Mouse (Mus musculus) liver, adult (tissue): ENCODE data around the gene Fam172a.

ENCODE experiments used
- GATA4 ChIP-seq: IDR thresholded peaks from 2 replicates; pipeline ENCODE4 v1.6.1; 2014; ENCODE audit warnings: mild to moderate bottlenecking, low read length; ENCODE audit not compliant: insufficient replicate concordance

The Fam172a gene

GRCm38 (mm10) chr13:78196236-78196796, 494.5 kb downstream of the Fam172a start:
- TF ChIP-seq GATA4 = no peak

DNA sequence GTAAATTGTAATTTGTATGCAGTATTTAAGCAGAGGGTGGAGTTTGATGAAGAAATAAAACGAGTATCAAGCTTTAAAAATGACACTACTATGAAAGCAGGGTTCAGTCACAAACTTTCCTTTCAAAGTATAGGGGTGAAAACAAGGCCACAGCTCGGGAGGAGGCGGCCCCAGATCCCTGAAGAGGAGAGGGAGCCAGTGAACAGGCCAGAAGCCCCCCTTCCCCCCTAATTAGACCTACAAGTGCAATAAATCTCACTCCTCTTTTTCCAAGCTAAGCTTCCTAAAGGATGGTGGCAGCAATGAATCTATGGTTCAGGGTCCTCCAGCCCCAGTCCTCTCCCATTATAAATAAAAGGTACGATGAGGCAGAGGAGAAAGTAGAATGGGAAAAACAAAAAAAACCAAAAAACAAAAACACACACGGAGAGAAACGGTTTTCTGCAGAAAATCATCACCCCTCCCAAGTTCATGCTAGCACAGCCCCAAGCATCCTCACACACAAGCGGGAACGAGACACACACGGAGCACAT, 495.5 kb downstream of the Fam172a start:
- TF ChIP-seq GATA4 = no peak

- no peak for TF ChIP-seq GATA4
These were observed 496.1 kb downstream of the Fam172a start for GRCm38 (mm10) chr13:78197819-78198390.

GRCm38 (mm10) chr13:78198391-78198870, 496.6 kb downstream of the Fam172a start:
- TF ChIP-seq GATA4 = no peak

- no peak for TF ChIP-seq GATA4
These were observed 497.2 kb downstream of the Fam172a start for GRCm38 (mm10) chr13:78198871-78199641.

DNA sequence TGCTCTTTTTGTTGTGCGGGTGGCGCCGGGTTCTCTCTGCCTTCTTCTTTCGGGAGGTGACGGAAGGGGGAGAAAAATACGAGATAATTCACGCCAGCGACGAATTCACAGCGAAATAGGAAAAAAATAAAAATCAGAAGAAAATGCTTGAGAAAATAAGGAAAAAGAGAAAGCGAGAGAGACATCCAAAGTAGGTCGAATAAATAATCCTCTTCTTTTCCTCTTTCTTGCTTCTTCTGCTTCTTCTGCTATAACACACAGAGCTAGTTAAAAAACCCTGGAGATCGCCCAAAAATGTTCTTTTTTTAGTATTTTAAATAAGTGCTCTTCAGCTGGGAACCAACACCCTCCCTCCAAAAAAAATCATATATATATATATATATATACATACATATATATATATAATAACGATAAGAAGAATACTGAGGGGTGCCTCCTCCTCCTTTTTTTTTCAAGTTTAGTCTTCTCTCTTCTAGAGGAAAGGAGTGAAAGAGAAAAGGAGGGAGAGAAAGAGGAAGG, 497.9 kb downstream of the Fam172a start, which contains the start of gene Nr2f1:
Gene Nr2f1 (minus strand): TSS at position 116 of the 519 bp plus-strand sequence.
- no peak for TF ChIP-seq GATA4

DNA sequence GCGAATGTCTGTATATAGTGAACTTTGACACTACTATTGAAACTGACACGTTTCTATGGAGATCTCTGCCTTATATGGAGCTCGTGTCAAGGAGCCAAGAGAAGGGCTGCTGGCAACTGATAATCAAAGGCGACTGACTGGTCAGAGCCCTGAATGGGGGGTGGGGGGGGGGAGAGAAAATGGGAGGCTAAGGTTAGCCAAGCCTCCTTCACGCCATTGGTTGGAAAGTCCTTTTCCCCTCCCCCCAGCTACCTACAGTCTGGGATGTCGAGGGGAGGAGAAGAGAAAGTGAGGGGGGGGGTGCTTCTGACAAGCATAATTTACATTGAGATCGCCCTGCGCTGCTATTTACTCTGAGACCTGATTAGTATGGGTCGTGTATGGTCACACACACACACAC, 498.6 kb downstream of the Fam172a start:
- no peak for TF ChIP-seq GATA4

DNA sequence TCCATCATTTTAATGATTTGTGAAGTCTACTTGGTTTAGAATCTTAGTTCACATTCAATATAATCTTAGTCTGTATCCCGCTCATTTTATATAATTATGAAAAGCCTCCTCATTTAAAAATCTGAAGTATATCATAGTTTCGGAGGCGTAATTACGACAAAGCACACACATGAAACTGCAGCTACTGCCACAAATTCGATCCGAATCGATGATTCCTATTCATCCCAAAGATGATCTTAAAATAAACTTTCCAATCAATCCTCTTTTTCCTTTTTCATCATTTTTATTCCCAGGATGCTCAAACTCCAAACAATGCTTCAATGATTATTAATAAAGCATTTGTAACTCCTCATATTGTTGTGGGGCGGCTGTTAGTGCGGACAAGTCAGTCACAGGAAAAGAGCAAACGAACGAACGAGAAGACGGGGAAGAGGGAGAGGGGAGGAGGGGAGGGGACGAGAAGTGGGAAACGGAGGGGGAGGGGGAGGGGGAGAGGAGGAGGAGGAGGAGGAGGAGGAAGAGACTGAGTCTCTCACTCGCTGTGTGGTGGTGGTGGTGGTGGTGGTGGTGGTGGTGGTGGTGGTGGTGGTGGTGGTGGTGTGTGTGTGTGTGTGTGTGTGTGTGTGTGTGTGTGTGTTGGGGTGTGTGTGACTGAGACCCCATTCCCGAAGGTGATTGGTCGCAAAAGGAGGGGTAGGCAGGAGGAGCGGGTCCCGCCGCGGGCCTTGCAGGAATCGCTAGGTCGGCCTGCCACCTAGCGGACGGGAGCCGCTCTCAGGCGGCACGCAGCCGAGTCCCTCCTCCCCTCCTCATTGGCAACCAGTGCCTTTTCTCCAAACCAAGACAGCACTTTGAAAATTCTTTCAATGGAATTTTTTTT, 499.4 kb downstream of the Fam172a start:
- TF ChIP-seq GATA4 = no peak

GRCm38 (mm10) chr13:78201871-78202565, 500.2 kb downstream of the Fam172a start:
- no peak for TF ChIP-seq GATA4

GRCm38 (mm10) chr13:78202574-78203347, 500.9 kb downstream of the Fam172a start:
- TF ChIP-seq GATA4 = no peak

DNA sequence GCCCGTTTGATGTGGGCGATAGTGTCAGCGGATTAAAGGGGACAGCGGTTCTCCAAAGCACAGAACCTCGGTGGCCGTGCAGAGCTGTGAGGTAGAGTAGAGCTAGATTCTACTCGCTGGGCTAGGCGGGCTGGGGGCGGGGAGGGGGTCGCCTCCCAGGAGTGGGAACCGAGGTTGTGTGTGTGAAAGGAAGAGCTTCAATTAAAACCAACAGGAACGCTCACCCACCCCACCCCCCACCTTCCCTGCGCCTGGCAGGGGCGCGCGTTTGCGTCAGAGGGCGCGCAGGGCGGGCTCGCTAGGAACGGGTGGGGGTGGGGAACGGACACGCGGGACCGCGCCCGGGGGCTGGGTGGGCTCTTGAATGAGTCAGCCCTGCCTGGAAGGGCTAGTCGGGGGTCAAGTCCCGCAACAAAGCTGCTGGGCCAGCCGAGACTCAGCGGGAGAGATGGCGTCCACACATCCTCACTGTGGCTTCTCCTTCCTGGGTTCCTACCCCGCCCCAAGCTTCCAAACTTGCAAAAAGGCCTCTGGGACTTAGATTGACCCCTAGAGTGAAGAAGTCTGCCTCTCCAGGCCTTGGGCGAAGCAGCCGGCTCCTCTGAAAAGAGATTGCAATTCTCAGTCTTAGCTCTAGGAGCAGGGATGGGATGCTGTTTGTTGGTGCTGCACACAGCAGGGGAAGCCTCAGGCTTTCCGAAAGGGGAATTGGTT, 501.7 kb downstream of the Fam172a start:
- TF ChIP-seq GATA4 = no peak

DNA sequence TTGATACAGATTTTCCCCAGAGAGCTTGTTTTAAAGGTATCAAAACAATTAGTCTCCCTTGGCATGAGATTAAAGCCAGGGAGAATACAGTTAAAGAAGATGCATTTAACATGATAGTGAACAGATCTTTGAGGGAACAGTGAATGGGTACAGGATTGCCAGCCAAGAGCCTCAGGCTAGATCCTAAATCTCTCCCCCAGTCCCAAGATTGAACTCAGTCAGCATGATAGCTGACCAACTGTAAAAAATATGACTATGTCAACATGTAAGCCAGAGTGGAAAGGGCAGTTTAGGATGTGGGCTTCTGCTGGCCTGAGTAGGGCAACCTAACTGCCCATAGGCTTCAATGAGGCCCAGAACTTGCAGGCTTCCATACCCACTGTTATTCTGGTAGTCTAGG, 503.6 kb downstream of the Fam172a start:
- TF ChIP-seq GATA4 = no peak
